Mouse (Mus musculus): Measurements from ENCODE around the gene Grk5.

Gene Grk5

DNA sequence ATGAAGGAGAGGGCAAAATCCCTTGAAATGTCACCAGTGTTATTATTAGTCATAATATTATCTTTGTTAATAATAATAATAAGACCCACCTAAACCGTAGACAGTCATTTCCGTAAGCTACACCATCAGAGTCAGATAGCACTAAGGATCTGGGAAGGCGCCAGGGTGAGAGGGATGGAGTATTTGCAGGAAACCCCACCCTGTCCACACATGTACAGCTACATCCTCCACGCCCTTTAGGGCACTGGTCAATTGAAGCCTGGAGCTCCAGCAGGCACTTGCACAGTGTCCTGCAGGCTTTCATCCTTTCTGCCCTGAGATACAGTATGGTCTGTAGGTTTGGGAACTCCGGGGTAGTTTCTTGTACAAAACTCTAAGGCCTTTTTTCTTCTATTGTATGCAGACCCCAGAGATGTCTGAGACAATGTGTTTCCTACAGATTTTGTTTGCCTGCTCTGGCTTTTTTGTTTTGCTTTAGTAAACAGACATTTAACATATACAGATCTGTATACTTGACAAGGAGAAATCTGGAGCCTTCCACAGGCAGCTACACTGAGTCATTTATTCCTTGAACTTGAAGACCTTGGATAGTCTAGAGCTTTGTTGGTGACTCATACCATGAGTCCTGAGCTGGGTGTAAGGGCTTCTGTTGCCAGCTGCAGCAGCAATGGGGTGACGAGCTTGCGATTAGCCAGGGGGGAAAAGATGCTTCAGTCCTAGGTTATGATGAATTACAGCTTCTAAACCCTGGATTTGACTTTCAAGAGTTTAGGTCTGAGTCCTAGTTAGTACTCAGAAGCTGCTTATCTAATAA lies 60.7 kb downstream of the Grk5 start:
- H3K4me3 ChIP-seq (replicated peaks; ENCODE audit: low read length), result no peak overlapping the region
- TF ChIP-seq NANOG (IDR thresholded peaks at IDR 0.05; ENCODE audit: borderline replicate concordance, low read length) (no peak), POU5F1 (IDR thresholded peaks at IDR 0.05; ENCODE audit: borderline replicate concordance, low read length) (no peak), CTCF (conservative IDR thresholded peaks at IDR 0.05; ENCODE audit: low read length) (no peak)
- H3K9me3 ChIP-seq (ENCODE audit: low read length), result no peaks in the 10 kb centered on the region
- no peaks in the 10 kb centered on the region for H3K36me3 ChIP-seq (ENCODE audit: insufficient read depth, low read length)
- peaks cover 12% of the 10 kb centered on the region for H3K4me1 ChIP-seq (replicated peaks; ENCODE audit: low read depth, low read length)
- H3K27me3 ChIP-seq (ENCODE audit: insufficient read depth, low read length), result no peaks in the 10 kb centered on the region

DNA sequence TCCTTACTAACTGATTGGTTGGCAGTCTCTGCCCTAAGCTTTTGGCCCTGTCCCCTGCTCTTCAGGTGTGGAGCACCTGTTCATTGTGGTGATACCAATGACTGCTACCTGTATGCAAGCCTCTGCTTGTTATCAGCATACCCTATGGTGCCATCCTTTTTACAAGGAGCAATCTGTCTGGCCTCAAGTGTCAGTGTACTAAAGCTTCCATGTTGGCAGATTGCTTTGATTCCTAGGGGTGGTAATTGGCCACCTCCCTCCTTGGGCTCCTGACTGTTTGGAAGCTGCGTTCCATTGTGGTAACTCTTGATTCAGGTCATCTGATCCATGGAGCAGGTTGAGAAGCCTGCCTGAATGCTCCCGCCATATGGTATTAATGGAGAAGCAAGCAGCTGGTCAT lies 65.6 kb downstream of the Grk5 start:
- peaks cover 6% of the 10 kb centered on the region; the same call in 1 of the 2 replicates for H3K9me3 ChIP-seq (ENCODE audit: low read length)
- H3K4me1 ChIP-seq (replicated peaks; ENCODE audit: low read depth, low read length), result no peaks in the 10 kb centered on the region
- no peak overlapping the region for H3K4me3 ChIP-seq (replicated peaks; ENCODE audit: low read length)
- H3K27me3 ChIP-seq (ENCODE audit: insufficient read depth, low read length), result no peaks in the 10 kb centered on the region
- no peaks in the 10 kb centered on the region for H3K36me3 ChIP-seq (ENCODE audit: insufficient read depth, low read length)
- TF ChIP-seq CTCF (conservative IDR thresholded peaks at IDR 0.05; ENCODE audit: low read length) (no peak), NANOG (IDR thresholded peaks at IDR 0.05; ENCODE audit: borderline replicate concordance, low read length) (no peak), POU5F1 (IDR thresholded peaks at IDR 0.05; ENCODE audit: borderline replicate concordance, low read length) (no peak)

DNA sequence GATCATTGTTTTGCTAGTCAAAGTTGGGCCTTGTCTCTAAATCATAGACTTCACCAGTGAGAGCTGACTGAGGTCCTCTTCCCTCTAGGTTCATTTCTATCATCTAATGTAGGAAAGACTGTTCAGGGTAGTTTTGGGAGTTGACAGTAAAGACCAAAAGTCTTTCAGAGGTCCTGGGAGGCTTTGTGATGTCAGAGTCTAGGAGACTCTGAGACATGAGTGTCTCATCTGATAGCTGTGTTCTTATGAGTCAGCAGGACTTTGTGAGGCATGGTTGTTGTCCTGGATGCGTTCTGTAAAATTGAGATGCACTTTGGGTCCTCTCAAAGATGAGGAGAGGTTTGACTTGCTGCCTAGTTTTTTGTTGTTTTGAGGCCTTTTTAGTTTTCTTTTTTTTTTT lies 66.2 kb downstream of the Grk5 start:
- no peaks in the 10 kb centered on the region for H3K27me3 ChIP-seq (ENCODE audit: insufficient read depth, low read length)
- H3K36me3 ChIP-seq (ENCODE audit: insufficient read depth, low read length), result no peaks in the 10 kb centered on the region
- H3K4me1 ChIP-seq (replicated peaks; ENCODE audit: low read depth, low read length), result no peaks in the 10 kb centered on the region
- H3K9me3 ChIP-seq (ENCODE audit: low read length), result peaks cover 6% of the 10 kb centered on the region; the same call in 1 of the 2 replicates
- no peak for TF ChIP-seq CTCF (conservative IDR thresholded peaks at IDR 0.05; ENCODE audit: low read length)
- no peak for TF ChIP-seq NANOG (IDR thresholded peaks at IDR 0.05; ENCODE audit: borderline replicate concordance, low read length)
- TF ChIP-seq POU5F1 (IDR thresholded peaks at IDR 0.05; ENCODE audit: borderline replicate concordance, low read length), result no peak
- no peak overlapping the region for H3K4me3 ChIP-seq (replicated peaks; ENCODE audit: low read length)

DNA sequence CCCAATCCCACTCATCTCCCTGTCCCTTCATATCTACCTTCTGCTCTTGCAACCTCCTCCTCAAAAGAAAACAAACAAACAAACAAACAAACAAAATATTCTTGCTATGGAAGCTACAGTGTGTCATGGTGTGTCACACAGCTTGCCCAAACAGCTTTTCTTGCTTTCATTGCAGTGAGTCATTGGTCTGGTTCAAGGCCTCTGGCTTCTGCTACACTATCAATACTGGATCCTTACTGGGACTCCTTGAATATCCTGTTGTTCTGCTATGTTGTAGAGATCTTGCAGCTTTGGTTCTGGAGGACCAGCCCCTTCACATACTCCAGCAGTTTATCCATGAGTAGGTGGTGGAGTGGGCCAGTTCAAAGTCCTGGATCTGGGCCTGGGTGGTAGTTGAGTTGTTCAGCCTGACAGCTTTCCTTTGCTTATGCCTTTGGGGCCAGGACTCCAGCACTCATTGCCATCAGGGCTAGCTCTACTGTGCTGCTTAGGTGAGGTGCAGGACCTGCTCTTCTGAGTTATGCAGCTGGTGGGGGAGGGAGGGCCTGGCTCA lies 66.7 kb downstream of the Grk5 start:
- Histone ChIP-seq H3K4me1 (replicated peaks; ENCODE audit: low read depth, low read length) (no peaks in the 10 kb centered on the region), H3K4me3 (replicated peaks; ENCODE audit: low read length) (no peak overlapping the region)
- no peak for TF ChIP-seq NANOG (IDR thresholded peaks at IDR 0.05; ENCODE audit: borderline replicate concordance, low read length)

DNA sequence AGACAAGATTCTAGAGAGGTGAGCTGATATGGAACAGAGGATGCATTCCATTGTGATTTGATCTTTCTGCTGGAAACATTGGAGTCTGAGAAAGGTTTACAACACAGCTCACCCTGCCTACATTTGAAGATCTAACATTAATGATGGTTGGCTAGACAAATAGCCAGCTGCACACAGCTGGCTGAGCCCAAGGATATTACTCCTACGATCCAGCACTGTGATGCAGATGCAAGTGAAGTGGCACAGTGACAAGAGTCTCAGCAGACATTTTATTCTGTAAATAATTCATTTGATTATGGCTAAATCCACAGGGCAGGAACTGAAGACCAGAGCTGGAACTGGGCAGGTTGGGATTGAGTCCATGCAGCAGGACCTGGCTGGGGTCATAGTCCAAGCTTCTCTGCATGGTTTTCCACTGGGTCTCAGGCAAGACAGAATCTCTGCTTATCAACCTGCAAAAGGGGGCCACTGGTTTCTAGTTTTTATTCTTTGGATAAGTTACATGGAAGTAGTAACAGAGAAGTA lies 70.2 kb downstream of the Grk5 start:
- TF ChIP-seq POU5F1 (IDR thresholded peaks at IDR 0.05; ENCODE audit: borderline replicate concordance, low read length), result no peak
- no peak for TF ChIP-seq NANOG (IDR thresholded peaks at IDR 0.05; ENCODE audit: borderline replicate concordance, low read length)
- TF ChIP-seq CTCF (conservative IDR thresholded peaks at IDR 0.05; ENCODE audit: low read length), result no peak
- H3K4me1 ChIP-seq (replicated peaks; ENCODE audit: low read depth, low read length), result no peaks in the 10 kb centered on the region
- peaks cover 6% of the 10 kb centered on the region; the same call in 1 of the 2 replicates for H3K9me3 ChIP-seq (ENCODE audit: low read length)
- no peaks in the 10 kb centered on the region for H3K36me3 ChIP-seq (ENCODE audit: insufficient read depth, low read length)
- H3K27me3 ChIP-seq (ENCODE audit: insufficient read depth, low read length), result no peaks in the 10 kb centered on the region
- H3K4me3 ChIP-seq (replicated peaks; ENCODE audit: low read length), result no peak overlapping the region

More for the DNA sequence above, 66.7 kb downstream of the Grk5 start:
- H3K9me3 ChIP-seq (ENCODE audit: low read length), result peaks cover 6% of the 10 kb centered on the region; the same call in 1 of the 2 replicates
- no peaks in the 10 kb centered on the region for H3K36me3 ChIP-seq (ENCODE audit: insufficient read depth, low read length)
- no peaks in the 10 kb centered on the region for H3K27me3 ChIP-seq (ENCODE audit: insufficient read depth, low read length)

DNA sequence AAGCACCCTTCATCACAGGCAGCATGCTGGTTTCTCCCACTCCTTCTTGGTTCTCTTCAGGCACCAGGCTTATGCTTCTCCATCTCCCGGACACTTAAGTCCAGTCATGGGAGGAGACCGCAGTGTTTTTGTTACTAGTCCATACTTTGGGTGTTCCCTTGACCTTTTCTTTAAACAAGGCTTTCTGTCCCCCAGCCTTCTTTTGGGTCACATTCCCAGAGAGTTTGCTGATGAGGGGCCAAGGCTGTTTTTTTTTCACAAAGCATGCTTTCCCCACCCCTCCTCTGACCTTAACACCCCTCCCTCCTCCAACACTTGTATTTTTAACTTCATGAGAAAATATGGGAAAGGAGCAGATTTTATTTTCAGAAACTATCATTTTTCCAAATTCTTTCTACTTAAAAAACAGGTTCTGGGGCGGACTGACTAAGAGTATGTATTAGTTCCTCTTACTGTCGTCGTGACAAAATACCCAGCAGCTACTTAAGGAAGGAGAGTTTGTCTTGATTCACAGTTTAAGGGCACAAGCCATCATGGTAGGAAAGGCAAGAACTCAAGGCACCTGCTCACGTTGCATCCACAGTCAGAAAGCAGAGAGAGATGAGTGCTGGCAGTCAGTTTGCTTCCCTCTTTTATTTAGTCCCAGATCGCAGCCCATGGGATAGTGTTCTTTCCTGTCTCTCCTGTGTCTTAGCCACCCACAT lies 73.0 kb downstream of the Grk5 start:
- Histone ChIP-seq H3K4me1 (replicated peaks; ENCODE audit: low read depth, low read length) (no peaks in the 10 kb centered on the region), H3K9me3 (ENCODE audit: low read length) (no peaks in the 10 kb centered on the region), H3K27me3 (ENCODE audit: insufficient read depth, low read length) (no peaks in the 10 kb centered on the region), H3K36me3 (ENCODE audit: insufficient read depth, low read length) (no peaks in the 10 kb centered on the region), H3K4me3 (replicated peaks; ENCODE audit: low read length) (no peak overlapping the region)
- TF ChIP-seq CTCF (conservative IDR thresholded peaks at IDR 0.05; ENCODE audit: low read length) (no peak), POU5F1 (IDR thresholded peaks at IDR 0.05; ENCODE audit: borderline replicate concordance, low read length) (no peak), NANOG (IDR thresholded peaks at IDR 0.05; ENCODE audit: borderline replicate concordance, low read length) (no peak)

DNA sequence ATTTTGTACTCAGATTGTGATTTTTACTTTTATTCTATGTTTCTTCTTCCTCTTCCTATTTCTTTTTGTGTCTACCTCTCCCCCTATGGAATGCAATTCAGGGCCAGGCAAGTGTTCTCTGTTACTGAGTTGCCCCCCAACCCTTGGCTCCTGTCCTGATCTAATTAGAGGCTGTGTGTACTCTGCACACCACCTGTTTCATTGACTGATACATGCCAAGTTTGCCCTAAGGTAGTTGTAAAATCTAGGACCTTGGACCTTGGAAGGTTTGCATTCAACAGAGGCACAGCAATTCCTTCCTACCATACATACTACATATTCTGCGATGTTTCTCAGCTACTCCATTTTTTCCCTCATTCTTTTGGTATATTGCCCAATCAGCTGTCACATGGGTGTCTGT lies 78.4 kb downstream of the Grk5 start:
- no peak for TF ChIP-seq POU5F1 (IDR thresholded peaks at IDR 0.05; ENCODE audit: borderline replicate concordance, low read length)
- no peak for TF ChIP-seq NANOG (IDR thresholded peaks at IDR 0.05; ENCODE audit: borderline replicate concordance, low read length)
- no peak for TF ChIP-seq CTCF (conservative IDR thresholded peaks at IDR 0.05; ENCODE audit: low read length)
- Histone ChIP-seq H3K4me1 (replicated peaks; ENCODE audit: low read depth, low read length) (no peaks in the 10 kb centered on the region), H3K9me3 (ENCODE audit: low read length) (no peaks in the 10 kb centered on the region), H3K36me3 (ENCODE audit: insufficient read depth, low read length) (no peaks in the 10 kb centered on the region), H3K27me3 (ENCODE audit: insufficient read depth, low read length) (no peaks in the 10 kb centered on the region), H3K4me3 (replicated peaks; ENCODE audit: low read length) (no peak overlapping the region)

DNA sequence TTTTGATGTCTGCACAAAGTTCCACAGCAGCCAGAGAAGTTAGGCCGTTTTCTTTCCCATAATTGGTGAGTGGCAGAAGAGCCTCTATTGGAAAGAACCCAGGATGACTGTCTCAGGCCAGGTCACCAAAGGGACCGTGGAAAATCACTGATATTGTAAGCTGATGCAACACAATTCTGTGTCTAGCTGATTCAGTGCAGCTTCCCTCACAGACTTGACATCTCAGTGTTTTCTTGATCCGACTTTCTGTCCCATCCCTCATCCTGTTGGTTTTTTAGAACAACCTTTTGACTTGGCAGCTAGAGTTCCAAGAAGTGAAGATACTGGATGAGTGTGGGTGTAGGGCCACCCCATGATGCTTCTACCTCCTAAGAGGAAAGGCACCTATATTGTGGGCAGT lies 80.9 kb downstream of the Grk5 start:
- no peak overlapping the region for H3K4me3 ChIP-seq (replicated peaks; ENCODE audit: low read length)
- TF ChIP-seq CTCF (conservative IDR thresholded peaks at IDR 0.05; ENCODE audit: low read length) (no peak), POU5F1 (IDR thresholded peaks at IDR 0.05; ENCODE audit: borderline replicate concordance, low read length) (no peak), NANOG (IDR thresholded peaks at IDR 0.05; ENCODE audit: borderline replicate concordance, low read length) (no peak)
- no peaks in the 10 kb centered on the region for H3K4me1 ChIP-seq (replicated peaks; ENCODE audit: low read depth, low read length)
- H3K36me3 ChIP-seq (ENCODE audit: insufficient read depth, low read length), result no peaks in the 10 kb centered on the region
- no peaks in the 10 kb centered on the region for H3K27me3 ChIP-seq (ENCODE audit: insufficient read depth, low read length)
- no peaks in the 10 kb centered on the region for H3K9me3 ChIP-seq (ENCODE audit: low read length)
